Mouse (Mus musculus) layer of hippocampus, adult 18-20 months (tissue): ENCODE measurements around the gene Slc2a13. TPM values are rescaled to one million over a fixed set of nuclear protein-coding genes. Genes with fewer than 3 reads are reported as not detected.

ENCODE experiments used
- DNase-seq, 2 experiments: peaks; one replicate each; pipeline ENCODE4 v3.0.0; 2022; ENCODE audit warnings: low spot score in 2 of 2
- total RNA-seq, 2 experiments: library from RNA; stranded (reverse); gene quantifications; 2 replicates each; pipeline ENCODE4 v1.2.3; 2021

Gene Slc2a13
- total RNA-seq, 2 experiments from 2014 or later, result 63.9 to 72.3 TPM

DNA sequence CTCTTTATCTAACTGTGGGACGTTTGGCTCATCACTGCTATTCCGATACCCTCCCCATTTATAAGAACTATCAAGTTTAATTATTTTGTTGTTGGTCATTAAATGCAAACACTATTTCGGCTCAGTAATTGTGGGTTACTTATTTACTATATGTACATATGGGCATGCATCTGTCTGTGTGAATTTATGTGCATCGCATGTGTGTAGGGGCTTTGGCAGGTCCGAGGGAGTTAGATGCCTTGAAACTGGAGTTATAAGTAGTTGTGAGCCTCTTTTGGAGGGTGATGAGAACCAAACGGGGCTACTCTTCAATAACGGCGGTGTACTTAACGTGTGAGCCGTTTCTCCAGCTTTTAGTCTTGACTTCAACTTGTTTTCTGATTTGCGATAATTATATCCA is 195.5 kb downstream of the Slc2a13 start:
- DNase-seq, result no peak

DNA sequence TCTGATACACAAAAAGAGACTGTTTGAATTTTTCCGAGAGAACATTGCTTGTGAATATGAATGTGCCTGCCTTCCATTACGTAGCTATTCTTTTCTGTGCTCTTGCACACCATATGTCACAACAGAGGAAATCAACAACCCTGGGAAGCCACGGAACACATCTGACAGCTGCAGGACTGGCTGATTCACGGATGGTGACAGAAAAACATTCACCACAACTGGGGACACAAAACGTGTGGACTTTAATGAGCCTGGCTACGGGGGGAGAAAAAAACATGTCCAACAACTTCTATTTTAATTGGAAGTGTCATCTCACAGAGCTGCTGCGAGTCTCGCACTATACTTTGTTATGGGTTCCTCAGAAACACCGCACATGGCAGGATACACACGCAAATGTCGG is 196.0 kb downstream of the Slc2a13 start:
- peak; percentile 25 to 72 for DNase-seq

DNA sequence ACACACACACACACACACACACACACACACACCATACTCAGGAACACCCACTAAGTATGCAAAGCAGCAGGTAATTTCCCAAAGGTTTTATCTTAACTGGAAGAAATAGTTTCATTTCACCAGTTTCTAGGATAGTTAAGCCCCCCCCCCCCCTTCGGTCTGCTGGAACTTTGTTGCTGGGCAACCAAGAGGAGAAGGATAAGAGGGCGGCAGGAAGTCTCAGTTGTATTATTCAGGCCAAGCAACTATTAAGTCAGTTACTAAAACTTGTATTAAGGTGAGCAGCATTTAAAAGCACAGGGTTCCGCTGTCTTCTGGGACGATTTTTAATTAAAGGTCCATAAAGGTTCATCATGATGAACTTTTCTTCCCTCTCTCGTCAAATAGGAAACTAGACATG is 198.6 kb downstream of the Slc2a13 start:
- no peak for DNase-seq

DNA sequence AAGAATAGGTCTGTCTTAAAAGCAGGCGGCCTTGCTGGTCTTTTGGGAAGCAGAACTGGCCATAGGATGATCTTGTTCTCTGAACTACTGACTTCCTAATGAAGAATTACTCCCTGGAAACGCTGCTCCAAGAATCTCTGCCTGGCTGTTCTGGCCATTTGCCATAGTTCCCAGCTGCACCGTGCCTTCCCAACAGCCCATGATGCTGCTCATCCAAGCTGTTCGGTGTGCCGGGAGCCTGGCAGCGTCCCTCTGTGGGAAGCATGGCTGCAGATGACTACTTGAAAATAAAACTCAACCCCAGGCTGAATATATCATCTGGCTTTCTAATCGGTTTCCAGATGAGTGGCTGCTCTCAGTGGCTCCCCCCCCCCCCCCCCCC is 199.9 kb downstream of the Slc2a13 start:
- DNase-seq, result peak; percentile 82 to 92

DNA sequence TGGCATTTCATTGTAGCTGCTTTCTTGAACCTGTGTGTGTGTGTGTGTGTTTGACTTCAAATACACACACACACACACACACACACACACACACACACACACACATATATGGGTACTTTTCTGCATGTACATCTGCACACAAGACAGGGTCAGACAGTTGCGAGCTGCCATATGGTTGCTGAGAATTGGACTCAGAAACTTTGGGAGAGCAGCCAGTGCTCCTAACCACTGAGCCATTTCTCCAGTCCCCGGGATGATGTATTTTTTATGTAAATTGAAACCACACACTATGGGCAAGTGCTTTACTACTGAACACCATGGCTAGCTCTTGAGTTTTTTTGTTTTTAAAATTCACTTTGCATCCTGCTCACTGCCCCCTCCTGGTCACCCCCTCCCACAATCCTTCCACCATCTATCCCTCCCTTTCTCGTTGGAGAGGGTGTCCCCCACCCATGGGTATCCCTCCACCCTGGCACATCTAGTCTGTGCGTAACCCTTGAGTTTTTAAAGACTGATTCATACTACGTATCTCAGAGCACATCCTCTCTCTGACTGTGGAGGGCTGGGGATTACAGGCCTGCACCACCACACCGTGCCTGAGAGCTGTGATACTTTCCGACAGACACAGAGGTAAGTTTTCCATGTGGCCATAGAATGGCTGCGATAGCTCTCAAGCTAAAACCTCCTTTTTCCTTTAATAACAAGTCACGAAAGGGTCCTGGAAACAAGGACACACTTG is 200.4 kb downstream of the Slc2a13 start:
- DNase-seq, result no peak

DNA sequence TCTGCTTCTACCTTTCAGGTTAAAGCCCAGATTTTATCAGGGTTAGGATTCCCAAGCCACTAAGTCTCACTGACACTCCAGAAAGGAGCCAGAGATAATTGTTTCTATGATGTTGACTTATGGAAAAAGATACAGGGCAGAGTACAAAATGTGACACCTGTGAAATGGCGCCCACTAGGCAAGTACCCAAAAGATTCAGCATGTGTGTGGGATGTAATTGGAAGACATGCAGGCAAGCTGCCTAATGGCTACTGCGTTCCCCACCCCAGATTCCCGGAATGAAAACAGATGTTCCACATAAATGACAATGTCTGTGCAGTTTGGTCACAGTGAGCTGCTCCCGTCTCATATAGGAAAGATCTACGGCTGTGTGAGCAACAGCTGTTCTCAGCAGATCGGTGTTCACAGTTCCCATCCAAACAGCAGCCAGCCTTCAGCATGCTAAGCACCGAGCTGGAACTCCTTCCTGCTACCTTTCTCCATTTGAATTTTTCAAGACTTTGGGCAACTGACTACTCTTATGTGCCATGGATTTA is 201.1 kb downstream of the Slc2a13 start:
- DNase-seq, result peak in 1 of 2 experiments; percentile 34

DNA sequence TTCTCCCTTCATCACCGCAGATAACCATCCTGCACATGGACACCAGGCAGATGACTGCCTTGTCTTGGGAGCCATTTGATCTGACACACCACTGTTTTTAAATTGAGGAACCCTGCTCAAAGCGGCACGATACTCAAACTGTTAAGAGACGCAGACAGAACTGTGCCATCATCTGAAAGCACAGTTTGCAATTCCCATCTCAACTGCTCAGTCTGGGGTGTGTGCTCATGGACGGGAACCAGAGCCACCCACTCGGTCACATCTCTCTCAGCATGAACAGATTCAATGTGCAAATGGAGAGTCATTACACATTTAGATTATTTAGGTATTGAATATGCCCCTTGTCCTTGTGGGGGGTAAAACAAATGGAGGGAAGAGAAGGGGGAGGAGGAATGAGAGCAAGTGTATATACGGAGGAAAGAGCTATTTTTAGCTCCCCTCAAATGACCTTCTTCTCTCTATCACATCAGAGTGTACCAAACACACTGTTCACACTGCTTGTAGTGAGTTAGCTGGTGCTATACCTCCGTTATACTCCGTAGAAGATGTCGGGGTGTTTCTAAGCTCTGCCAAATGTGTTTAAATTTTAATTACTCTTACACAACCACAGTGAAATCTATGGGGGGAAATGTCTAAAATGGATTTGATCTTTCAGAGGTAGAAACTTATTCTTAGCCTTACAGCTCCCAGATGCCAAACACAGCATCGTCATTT is 203.2 kb downstream of the Slc2a13 start:
- peak in 1 of 2 experiments; percentile 64 for DNase-seq

DNA sequence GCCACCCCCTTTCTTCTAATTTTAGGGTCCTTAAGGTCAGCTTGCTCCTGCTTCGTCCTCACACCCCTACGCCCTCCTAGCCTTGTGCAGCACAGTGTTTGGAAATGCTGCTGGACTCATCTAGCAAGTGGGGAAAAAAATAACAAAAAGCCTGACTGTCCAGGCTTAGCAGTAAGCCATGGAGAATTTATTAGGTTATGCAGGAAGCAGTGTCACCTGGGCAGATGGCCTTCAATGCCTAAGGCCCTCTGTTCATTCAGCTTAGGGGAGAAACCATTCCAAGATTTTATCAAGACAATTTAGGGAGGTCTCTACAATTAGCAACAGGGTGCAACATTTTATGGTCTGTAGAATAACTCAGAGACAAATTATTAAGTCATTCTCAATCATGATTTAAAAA is 212.6 kb downstream of the Slc2a13 start:
- no peak for DNase-seq

DNA sequence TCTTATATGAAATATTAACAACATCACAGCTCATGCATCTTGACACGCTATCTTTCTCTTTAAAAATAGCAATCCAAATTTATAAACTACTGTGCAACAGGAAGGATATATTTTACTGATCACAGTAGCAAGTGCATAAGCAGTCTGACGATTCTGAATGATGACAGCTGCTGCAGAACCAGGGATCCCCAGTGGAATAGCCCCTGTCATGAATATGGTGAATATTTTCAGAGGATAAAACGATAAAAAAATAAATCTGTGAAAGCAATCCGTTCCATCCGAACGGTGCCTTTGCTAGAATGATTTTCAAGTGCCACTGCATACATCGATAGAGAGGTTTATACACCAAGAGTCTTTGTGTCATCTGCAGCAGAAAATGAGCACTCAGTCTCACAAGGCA is 222.1 kb downstream of the Slc2a13 start:
- no peak for DNase-seq

DNA sequence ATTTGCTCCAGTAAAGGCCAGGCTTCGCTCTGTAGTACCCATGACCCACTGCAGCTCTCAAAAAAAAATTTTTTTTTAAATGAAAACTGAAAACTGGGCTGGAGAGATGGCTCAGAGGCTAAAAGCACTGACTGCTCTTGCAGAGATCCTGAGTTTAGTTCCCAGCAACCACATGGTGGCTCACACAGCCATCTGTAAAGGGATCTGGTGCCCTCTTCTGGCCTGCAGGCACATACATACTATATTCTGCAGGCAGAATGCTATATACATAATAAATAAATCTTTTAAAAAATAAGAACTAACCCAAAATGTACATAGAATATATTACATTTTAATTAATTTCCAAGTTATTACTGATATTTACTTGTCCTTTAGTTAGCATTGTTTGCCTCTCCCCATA is 234.7 kb downstream of the Slc2a13 start:
- no peak for DNase-seq

DNA sequence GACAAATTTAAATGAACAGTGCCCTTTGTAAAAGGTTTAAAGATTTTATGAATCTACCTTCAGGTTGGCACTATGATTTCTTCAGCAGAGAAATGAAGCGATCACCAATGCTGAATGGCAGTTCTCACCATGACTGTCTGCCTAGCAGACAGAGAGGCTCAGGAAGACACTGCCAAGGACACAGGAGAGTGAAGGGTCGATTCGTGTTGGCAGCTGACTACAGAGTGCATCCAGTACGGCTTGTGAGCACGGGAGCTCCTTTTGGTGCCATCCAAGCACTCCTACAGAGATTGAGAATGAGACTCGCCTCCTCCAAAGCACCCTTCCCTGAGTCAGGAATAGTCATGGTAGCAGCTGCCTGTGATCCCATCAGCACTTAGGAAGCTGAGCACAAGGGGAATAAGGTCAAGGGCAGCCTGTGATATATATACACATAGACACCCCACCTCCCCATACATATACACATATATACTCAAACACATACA is 238.6 kb downstream of the Slc2a13 start:
- DNase-seq, result no peak

DNA sequence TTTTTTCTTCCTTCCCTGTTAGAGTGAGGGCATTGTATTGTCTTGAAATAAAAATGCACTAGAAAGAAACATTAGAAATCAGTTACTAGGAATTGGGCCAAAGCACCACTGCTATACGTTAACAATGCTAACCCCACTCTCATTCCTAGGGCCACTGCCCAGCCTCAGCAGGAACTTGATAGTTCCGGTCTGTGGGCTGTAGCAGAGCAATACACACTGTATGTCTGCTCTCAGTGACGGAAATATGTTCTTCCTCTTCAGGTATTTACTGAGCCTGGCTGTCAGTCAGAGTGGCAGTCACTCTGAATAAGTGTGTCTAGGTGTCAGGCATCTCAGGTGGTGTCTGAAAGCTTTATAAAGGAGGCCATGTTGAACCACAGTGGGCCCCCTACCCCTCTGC is 245.3 kb downstream of the Slc2a13 start:
- DNase-seq, result no peak

DNA sequence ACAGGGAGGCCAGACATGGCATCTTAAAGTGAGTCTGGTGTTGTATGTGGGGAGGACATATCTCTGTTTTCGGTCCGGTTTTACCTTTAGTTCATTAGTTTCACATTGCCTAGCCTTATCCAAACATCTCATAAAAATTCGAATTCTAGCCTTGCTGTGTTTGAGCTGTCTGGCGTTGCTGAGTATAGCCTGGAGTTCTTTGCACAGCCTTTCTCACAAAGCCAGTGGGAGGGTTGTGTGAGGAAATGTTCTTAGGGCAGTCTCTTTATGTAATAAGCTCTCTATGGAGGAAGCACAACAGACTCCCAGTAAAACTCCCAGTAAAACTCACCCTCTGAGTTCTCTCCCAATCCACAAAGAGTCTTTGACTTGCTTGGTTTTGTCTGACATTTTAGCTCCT is 246.0 kb downstream of the Slc2a13 start:
- DNase-seq, result peak in 1 of 2 experiments; percentile 30

DNA sequence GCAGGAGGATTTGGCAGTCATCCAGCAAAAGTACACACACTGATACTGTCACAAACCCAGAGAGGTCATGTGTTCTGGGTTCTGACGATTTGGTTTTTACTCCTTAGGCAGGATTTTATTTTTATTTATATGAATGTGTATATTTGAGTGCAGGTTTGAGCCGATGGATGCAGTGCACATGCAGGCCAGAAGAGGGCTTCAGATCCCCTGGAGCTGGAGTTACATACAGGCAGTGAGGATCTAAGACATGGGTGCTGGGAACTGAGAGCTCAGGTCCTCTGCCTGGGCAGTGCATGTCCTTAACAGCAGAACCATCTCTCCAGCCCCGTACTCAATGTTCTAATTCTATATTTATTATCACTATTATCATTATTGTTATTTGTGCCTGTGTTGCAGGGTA is 253.7 kb downstream of the Slc2a13 start:
- DNase-seq, result no peak

DNA sequence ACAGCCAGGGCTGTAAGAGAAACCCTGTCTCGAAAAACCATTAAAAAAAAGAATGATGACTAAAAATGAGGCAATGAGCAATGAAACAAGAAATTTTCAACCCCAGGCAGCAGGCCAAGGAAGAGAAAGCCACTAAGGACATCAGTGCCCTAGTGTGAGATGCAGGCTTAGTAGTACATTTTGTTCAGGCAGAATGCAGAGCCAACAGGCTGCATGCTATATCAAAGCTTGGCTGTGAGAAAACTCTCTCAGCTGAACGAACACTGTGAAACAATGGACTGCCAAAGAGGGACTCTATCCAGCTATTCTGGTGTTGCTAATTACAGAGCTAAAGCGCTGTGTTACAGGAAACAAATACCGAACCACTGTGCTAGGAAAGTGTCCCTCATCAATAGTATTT is 256.1 kb downstream of the Slc2a13 start:
- peak; percentile 16 to 81 for DNase-seq

DNA sequence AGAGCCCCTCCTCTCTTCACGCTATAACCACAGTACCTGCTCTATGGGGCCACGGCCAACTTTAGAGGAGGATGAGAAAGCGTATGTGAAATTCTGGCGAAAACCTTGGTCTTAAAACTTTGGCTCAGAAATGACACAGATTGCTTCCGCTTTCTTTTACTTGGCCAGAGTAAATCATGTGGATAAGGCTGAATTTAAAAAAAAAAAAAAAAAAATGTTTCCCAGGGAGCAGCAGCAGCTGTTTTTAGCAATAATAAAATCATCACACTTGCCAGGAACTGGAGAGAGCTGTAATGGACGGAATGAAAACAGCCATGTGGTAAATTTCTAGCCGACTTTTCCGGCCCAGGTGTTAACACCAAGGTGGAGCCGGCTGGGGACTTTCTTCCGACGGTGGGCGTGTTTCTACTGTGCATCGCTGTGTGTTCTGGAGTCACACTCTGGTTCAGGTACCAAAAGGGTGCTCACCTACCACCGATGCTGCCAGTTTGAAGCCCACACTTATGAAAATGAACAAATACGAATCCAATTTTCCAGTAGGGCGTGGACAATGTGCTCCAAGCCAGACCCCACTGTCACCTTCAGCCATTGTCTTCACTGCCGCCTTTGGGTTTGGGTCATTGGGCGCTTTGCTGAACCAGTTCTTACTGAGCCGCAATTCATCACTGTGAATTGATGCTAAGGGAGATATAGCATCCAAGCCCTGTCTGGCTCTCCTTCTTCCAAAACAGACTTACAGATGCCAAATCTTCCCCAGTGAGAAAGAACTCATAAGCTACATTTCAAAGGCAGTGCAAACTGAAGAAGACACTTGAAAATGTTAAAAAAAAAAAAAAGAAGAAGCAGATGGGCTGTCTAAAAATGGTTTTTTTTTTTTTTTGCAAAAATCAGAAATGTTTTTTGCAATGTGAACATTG is 258.4 kb downstream of the Slc2a13 start:
- DNase-seq, result peak in 1 of 2 experiments; percentile 40

DNA sequence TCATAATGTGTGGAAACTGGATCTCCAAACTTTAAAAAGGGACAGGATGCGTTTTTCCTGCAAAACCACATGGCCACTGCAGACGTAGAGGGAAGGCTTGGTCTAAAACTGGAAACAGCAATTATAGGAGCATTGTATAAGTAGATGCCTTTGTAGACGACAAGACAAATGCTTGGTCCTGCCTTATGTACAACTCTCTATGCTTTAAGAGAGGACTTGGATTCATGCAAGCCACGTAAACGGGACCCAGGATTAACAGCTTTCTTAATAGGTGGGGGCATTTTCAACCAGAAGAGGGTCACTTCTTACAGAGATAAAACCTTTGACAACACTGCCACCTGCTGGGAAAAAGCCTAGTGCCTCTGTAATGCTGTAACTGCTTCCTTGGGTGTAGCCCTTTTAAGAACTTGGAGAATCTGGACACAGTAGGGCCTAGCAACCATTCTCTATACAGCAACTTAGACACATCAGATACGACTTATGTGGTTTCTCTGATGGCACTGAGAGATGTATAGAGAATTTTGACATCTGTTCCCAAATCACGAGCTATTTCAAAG is 268.7 kb downstream of the Slc2a13 start:
- DNase-seq, result peak in 1 of 2 experiments; percentile 70

DNA sequence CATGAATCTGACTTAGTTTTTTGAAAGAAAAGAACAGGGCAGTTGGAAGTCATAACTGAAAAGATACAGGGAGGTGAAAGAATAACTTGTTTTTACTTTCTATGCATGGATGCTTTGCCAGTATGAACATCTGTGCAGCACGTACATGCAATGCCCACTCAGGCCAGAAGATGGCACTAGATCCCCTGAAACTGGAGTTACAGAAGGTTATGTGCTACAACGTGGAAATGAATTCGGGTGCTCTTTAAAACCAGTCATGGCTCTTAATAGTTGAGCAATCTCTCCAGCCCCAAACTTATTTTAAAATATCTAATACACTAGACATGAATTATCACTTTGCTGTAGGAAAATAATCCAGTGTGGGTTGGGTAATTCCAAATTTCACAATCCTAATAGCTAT is 271.7 kb downstream of the Slc2a13 start:
- peak; percentile 71 to 95 for DNase-seq

DNA sequence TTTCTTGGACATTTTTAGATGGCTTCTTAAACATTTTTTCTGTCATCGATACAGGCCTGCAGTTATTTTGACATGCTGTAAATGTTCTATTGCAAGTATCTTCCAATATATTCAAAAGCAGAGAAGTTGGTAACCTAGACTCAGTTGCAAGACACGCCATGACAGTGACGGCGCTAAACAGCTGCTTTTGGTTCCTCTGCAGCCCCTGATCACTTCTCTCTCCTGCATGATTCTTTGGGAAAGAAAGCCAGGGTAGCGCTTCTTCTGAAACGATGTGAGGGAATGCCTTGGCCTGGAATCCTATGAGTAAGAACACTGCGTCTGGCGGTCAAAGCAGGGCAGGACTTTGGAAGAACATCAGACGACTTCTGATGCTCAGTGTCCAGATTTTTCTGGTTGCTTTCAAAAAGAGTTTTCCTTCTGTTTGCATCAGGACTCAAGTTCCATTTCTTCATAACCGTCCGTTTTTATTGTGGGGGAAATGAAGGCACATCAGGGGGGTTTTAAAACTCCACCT is 273.7 kb downstream of the Slc2a13 start:
- DNase-seq, result no peak

DNA sequence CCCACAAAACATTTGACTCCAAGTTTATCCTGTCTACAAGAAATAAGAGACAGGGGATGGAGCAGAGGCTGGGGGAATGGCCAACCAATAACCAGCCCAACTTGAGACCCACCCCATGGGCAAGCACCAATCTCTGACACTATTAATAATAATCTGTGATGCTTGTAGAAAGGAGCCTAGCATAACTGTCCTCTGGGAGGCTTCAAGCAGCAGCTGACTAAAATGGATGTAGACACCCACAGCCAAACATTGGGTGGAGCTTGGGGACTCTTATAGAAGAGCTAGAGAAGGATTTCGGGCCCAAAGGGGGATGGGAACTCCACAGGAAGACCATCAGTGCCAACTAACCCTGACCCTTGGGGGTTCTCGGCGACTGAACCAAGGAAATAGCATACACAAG is 289.6 kb downstream of the Slc2a13 start:
- no peak for DNase-seq

DNA sequence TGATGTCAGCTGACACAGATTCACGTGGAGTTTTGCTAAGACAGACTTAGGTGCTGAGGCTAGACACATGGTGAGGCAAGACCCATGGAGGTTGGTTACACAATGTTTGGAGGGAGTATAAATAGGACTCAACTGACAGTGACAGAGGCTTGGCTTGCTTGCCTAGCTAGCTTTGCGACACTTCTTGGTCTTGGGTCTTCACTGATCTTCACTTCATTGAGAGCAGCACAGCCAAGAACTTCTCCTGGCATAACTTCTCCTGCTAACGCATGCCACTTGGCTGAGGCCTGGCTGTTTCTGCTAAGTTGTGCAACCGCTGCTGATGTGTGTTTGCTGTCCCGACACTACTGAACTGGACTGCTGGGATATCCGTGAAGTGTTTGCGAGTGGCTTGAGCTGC is 290.2 kb downstream of the Slc2a13 start:
- DNase-seq, result no peak
